Mouse (Mus musculus) stomach, postnatal 0 days (tissue): ENCODE results near the gene Vps50.

Source experiments
- CTCF ChIP-seq: IDR thresholded peaks from 2 replicates; pipeline ENCODE4 v1.5.1; 2016; ENCODE audit warnings: antibody characterized with exemption, low read depth, mild to moderate bottlenecking, moderate library complexity
- EP300 ChIP-seq: optimal IDR thresholded peaks from 2 replicates; pipeline ENCODE3; 2016; ENCODE audit warnings: antibody characterized with exemption

DNA sequence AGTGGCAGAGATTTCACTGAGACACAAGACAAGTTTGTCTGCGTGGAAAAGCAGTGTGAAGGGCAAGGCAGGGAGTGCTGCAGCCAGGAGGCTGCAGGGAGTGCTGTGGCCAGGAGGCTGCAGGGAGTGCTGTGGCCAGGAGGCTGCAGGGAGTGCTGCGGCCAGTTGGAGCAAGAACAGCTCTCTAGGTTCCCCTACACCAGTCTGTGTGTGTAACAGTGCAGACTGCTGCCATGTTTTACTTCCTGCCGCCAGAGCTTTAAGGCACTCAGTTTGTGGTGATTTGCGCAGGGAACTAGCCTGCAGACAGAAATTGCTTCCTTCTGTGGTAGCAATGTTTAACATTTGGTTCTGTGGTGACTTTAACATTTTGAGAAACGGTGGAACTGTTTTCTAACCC lies 61.8 kb downstream of the Vps50 start:
- TF ChIP-seq CTCF (no peak), EP300 (no peak)
